Mouse (Mus musculus) testis, adult 2 months (tissue): ENCODE data around the gene Hist4h4.

Source experiments
- CTCF ChIP-seq: fragments of 200-500 bp; IDR thresholded peaks from 2 replicates; pipeline ENCODE4 v1.5.1; 2012; ENCODE audit warnings: low read depth, mild to moderate bottlenecking, inconsistent platforms, low read length, moderate library complexity; ENCODE audit not compliant: control insufficient read depth, insufficient read depth, insufficient replicate concordance
- POLR2A ChIP-seq: fragments of 200-500 bp; IDR thresholded peaks from 2 replicates; pipeline ENCODE4 v1.6.1; 2012; ENCODE audit warnings: low read depth, mild to moderate bottlenecking, inconsistent platforms, low read length, moderate library complexity; ENCODE audit not compliant: control insufficient read depth

DNA sequence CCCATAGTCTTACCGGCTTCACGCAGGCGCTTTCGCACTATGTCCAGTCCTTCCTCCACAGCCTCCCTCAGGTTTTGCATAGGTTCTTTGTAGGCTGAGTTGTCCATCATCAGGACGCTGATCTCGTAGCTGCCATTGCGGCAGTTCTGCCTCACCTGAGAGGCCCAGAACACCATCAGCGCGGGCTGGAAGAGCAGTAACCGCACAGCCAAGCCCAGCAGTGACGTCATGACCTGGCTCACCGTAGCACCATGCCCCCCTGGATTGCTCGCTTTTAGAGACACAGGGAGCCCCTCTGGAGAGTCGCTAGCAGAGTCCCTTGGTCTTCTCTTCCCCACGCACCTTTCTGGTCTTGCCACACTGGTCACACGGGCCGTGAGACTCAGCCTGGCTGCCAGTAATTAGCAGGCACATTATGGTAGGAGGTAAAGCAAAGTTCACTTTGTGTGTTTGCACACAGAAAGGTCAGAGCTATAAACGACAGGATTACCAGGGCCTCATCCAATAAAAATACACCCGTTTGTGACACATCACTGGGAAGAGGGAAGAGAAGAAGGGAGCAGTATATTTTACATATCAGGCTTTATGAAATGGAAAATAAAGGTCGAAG is 22.7 kb downstream of the Hist4h4 start, which contains the start of gene Gucy2c:
- TF ChIP-seq POLR2A = no peak
- no peak for TF ChIP-seq CTCF
